Mouse (Mus musculus): ENCODE data around the gene Rps26.

- TF ChIP-seq CTCF (IDR thresholded peaks at IDR 0.05; ENCODE audit: low read depth) (no peak), EP300 (optimal IDR thresholded peaks at IDR 0.05) (no peak)
Measured at GRCm38 (mm10) chr10:128673763-128674468, 47.4 kb upstream of the Rps26 start, which contains the start of gene Suox.
